Mouse (Mus musculus): ENCODE measurements around the gene Srrm1.

DNA sequence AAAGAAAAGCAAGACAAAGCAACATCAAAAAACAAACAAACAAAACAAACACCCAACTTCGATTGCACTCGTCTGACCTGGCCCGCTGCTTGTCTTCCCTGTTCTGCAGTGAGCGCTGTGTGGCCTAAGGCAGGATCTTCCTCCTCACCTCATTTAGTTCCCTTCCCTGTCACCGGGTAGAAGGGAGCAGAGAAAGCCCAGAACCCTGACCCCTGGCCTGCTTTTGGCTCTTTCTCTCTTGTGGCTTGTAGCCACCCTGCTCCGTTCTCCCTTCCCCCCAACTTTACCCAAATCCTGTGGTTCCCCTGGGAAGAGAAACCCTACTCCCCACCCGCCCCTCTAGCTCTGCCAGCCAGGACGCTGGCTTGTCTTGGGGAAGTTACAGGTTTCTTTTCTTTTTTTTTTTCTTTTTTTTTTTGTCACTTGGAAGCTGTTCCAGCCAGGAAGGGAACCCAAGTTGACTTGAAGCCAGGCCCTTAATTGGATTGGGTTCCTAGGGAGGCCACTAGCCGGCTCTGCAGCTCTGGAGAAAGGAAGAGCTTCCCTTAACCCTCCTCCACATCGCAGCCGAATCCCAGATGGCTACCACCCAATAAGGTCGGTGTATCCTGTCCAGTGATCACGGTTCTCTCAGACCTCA lies 70.3 kb downstream of the Srrm1 start:
- TF ChIP-seq CTCF (IDR thresholded peaks at IDR 0.05; ENCODE audit: low read depth, low read length) (no peak), POLR2A (IDR thresholded peaks at IDR 0.05; ENCODE audit: borderline replicate concordance, low read depth, low read length) (no peak)

Measured in bone marrow macrophage, adult 2 months (primary cell).